Comparison of ENCODE assay signal across 8 mouse cellular contexts in the genomic region with DNA sequence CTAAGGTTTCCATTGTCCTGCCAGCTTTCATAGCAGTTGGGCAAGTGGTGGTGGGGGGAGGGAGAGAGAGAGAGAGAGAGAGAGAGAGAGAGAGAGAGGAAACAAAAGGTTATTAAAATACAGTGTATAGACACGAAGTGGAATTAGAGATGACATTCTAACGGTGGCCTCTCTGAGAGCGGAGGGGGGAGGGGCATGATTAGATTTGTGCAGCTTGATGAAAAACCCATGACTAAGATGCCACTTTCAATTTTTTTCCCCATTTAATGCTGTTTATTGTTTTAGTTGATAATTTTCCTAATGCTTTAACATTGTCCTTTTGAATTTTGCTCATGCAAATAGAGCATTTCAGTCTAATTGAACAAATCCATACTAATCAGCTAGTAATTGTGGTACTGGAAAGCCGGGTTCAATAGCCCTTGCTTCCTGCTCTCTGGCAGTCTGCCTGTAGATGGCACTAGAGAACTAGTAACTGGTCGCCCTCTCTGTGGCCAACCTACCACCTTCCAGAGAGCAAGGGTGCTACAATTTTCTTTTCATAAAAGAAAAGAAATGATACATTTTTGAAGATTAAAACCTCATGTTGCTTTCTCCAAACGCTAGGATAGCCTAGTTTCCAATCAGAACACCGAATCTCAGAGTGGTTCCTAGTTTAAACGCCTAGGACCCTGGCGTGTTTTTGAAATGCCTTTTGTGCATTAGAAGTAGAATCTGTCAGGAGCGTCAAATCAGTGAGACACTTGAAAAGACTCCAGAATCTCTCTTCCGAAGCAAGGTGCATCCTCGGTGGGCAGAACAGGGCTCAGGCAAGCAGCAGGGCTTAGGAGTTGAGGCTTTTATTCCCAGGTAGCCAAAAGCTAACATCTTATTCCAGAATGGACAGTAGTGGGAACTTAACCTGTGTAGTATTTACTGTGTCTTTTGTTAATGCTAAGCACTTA. TPM values are rescaled to one million over a fixed set of nuclear protein-coding genes. Genes with fewer than 3 reads are reported as not detected.
A peak's percentile ranks its signal among the peaks of the same experiment; 100 is the strongest.
DNase-seq lines count a peak whose midpoint lies in the region; ATAC-seq and TF ChIP-seq lines count a peak whose summit lies in the region.

No protein-coding gene starts in this region.

- 20% methylated on average over 12 of the region's 12 CpGs for WGBS in hindbrain, embryonic 13.5 days
- 26% methylated on average over 12 of the region's 12 CpGs for WGBS in midbrain, embryonic 10.5 days
- 34% methylated on average over 12 of the region's 12 CpGs for WGBS in small intestine, adult 2 months

- TF ChIP-seq POLR2A in small intestine, adult 2 months (IDR thresholded peaks at IDR 0.05; ENCODE audit: low read depth, low read length), result no peak

- 0 out of 2 replicates have a peak overlapping the region, but pooled peaks have one; percentile 19 for H3K9ac ChIP-seq in hindbrain, embryonic 13.5 days

- peaks cover 67% of the 10 kb centered on the region for H3K4me1 ChIP-seq in hindbrain, embryonic 13.5 days (replicated peaks)
- peaks cover 81% of the 10 kb centered on the region for H3K4me1 ChIP-seq in midbrain, embryonic 10.5 days
- no peaks in the 10 kb centered on the region for H3K4me1 ChIP-seq in small intestine, adult 2 months (ENCODE audit: control insufficient read depth, insufficient read depth, insufficient read length, low read length)

- ATAC-seq in frontal cortex, adult (ENCODE audit: low TSS enrichment), result peak; percentile 48; the same call in 1 of the 2 replicates
- ATAC-seq in hindbrain, embryonic 13.5 days (ENCODE audit: low FRiP score), result peak; percentile 82

- peak; percentile 42; the same call in 1 of the 2 replicates for TF ChIP-seq CTCF in small intestine, adult 2 months (IDR thresholded peaks at IDR 0.05; ENCODE audit: extremely low read depth, insufficient read length, insufficient replicate concordance, low read depth, low read length)

- H3K4me3 ChIP-seq in hindbrain, embryonic 13.5 days, result no peak overlapping the region
- no peak overlapping the region for H3K4me3 ChIP-seq in midbrain, embryonic 10.5 days
- H3K4me3 ChIP-seq in small intestine, adult 2 months (ENCODE audit: low read depth, low read length), result no peak overlapping the region

- H3K27ac ChIP-seq in hindbrain, embryonic 13.5 days, result peak overlapping the region; percentile 87
- peak overlapping the region; percentile 19; the same call in 1 of the 2 replicates for H3K27ac ChIP-seq in midbrain, embryonic 10.5 days (replicated peaks)
- H3K27ac ChIP-seq in small intestine, adult 2 months (ENCODE audit: insufficient read depth, low read depth, low read length), result no peak overlapping the region

- H3K4me2 ChIP-seq in hindbrain, embryonic 13.5 days, result peak overlapping the region; percentile 10; the same call in 1 of the 2 replicates

- no peaks in the 10 kb centered on the region for H3K9me3 ChIP-seq in hindbrain, embryonic 13.5 days
- no peaks in the 10 kb centered on the region for H3K9me3 ChIP-seq in midbrain, embryonic 10.5 days (replicated peaks)

- H3K27me3 ChIP-seq in hindbrain, embryonic 13.5 days, result no peaks in the 10 kb centered on the region
- no peaks in the 10 kb centered on the region for H3K27me3 ChIP-seq in midbrain, embryonic 10.5 days (ENCODE audit: low read depth, poor library complexity, severe bottlenecking)
- H3K27me3 ChIP-seq in small intestine, adult 2 months (ENCODE audit: control insufficient read depth, insufficient read depth, low read length), result no peaks in the 10 kb centered on the region

- DNase-seq in ovary, adult 18-20 months (ENCODE audit: low spot score), result peak; percentile 29
- DNase-seq in ovary, postnatal 10 days (ENCODE audit: low spot score), result no peak
- peak; percentile 87 for DNase-seq in cerebellum, adult 8-10 months
- DNase-seq in left cerebral cortex, adult 18-20 months (ENCODE audit: low spot score in 2 of 2), result peak; percentile 76 to 78
- DNase-seq in midbrain, embryonic 10.5 days (ENCODE audit: low spot score), result peak; percentile 66

- peaks cover 10% of the 10 kb centered on the region for H3K36me3 ChIP-seq in hindbrain, embryonic 13.5 days
- no peaks in the 10 kb centered on the region for H3K36me3 ChIP-seq in midbrain, embryonic 10.5 days
- no peaks in the 10 kb centered on the region for H3K36me3 ChIP-seq in small intestine, adult 2 months (ENCODE audit: control insufficient read depth, insufficient read depth, low read length)

RNA-seq across cellular contexts. Expression of a gene that starts 48.5 kb away (rescaled TPM):
- polyA plus RNA-seq in hindbrain, embryonic 13.5 days (2015; fragmentation: Nextera tagmentation; extraction: Ambion mirVana), result not detected in 2 replicates
- total RNA-seq in left cerebral cortex, adult 18-20 months (2021), result not detected
- not detected in 2 replicates for polyA plus RNA-seq in midbrain, embryonic 10.5 days (2016; fragmentation: Nextera tagmentation; extraction: Ambion mirVana)
- not detected in 2 replicates for polyA plus RNA-seq in small intestine, adult 2 months (2012; rRNA removed)
